Mouse (Mus musculus): ENCODE results near the gene Rpl38. TPM values are rescaled to one million over a fixed set of nuclear protein-coding genes. Genes with fewer than 3 reads are reported as not detected.

The Rpl38 gene
- polyA plus RNA-seq, 1 experiment: 1,513 TPM

DNA sequence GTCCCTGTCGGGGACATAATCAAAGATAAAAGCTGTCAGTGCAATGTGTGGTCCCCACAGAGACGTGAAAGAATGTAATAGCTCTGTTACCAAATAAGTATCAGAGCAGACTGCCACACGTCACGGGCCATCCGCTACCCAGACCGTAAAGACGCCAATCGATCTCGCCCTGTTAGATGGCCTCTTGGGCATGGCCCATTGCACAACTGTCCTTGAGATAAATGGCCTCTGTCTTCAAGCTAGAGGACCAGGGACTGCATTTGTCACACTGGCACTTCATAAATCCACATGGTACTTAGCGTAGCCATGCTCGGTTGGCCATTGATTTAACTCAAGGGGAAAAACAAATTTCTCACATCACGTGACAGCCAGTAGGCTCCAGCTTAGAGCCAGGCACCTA is 43.5 kb downstream of the Rpl38 start:
- Histone ChIP-seq H3K4me3 (ENCODE audit: insufficient read depth, low read length) (no peak overlapping the region), H3K4me1 (ENCODE audit: control insufficient read depth, insufficient read depth, low read length) (no peaks in the 10 kb centered on the region), H3K27ac (ENCODE audit: insufficient read depth, low read length) (no peak overlapping the region)
- TF ChIP-seq CTCF (IDR thresholded peaks at IDR 0.05; ENCODE audit: borderline replicate concordance, insufficient read depth, low read length) (no peak), POLR2A (IDR thresholded peaks at IDR 0.05; ENCODE audit: low read depth, low read length) (no peak)

DNA sequence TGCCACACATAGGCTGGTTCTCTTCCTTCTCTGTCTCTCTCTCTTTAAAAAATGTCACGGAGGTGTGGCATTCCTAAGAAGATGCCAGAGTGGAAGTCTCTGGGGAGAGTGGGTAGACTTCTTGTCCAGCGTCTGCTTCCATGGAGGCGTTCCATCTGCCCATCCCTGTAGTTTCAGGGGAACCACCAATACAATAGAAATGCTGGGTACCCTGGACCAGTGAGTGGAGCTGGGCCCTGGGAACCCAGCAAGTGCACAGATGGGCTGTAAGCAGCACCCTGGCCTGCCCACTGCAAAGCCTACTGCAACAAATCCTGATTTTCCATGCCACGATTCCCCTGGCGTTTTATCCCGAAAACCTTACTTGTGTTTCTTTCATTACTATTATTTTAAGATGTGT is 46.2 kb downstream of the Rpl38 start:
- Histone ChIP-seq H3K4me1 (ENCODE audit: control insufficient read depth, insufficient read depth, low read length) (no peaks in the 10 kb centered on the region), H3K27ac (ENCODE audit: insufficient read depth, low read length) (no peak overlapping the region), H3K4me3 (ENCODE audit: insufficient read depth, low read length) (no peak overlapping the region)
- TF ChIP-seq CTCF (IDR thresholded peaks at IDR 0.05; ENCODE audit: borderline replicate concordance, insufficient read depth, low read length): no peak
- TF ChIP-seq POLR2A (IDR thresholded peaks at IDR 0.05; ENCODE audit: low read depth, low read length): no peak

DNA sequence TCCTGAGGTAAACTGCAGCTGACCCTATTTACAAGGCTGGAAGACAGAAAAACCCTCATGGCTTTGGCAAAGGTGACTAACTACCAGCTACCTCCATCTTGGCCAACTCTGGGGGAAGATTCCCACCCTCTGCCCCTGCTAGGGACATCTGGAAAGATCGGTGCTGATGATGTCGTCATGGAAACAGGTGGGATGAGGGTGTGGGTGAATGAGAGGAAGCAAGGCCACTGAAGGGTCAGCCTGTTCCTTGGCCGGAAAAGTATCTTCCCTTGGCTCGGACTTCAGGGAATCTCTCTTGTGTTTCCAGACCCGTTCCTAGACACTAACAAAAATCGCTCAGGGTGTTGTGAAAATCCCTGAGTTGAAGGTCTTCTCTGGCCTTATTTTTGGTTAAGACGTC is 47.2 kb downstream of the Rpl38 start:
- no peaks in the 10 kb centered on the region for H3K4me1 ChIP-seq (ENCODE audit: control insufficient read depth, insufficient read depth, low read length)
- TF ChIP-seq CTCF (IDR thresholded peaks at IDR 0.05; ENCODE audit: borderline replicate concordance, insufficient read depth, low read length) (no peak), POLR2A (IDR thresholded peaks at IDR 0.05; ENCODE audit: low read depth, low read length) (no peak)
- H3K4me3 ChIP-seq (ENCODE audit: insufficient read depth, low read length): no peak overlapping the region
- H3K27ac ChIP-seq (ENCODE audit: insufficient read depth, low read length): no peak overlapping the region

DNA sequence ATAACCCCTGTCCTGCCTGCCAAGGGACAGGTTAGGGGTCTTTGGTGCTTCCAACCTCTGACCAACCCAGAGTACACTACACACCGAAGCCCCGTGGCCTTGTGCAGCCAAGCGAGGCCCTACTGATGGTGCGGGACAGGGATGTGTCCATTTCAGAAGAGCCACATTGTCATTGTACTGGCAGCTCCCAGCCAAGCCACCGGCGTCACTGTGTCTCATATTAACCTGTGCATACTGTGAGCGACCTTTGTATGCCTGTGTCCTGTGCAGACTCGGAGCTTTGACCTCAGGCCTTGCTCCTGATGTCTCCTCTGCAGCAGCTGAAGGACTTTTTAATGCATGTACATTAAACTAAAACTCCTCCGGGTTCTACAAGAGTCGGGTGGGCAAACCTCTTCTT is 52.2 kb downstream of the Rpl38 start:
- H3K4me3 ChIP-seq (ENCODE audit: insufficient read depth, low read length): no peak overlapping the region
- peaks cover 7% of the 10 kb centered on the region for H3K4me1 ChIP-seq (ENCODE audit: control insufficient read depth, insufficient read depth, low read length)
- no peak for TF ChIP-seq CTCF (IDR thresholded peaks at IDR 0.05; ENCODE audit: borderline replicate concordance, insufficient read depth, low read length)
- no peak for TF ChIP-seq POLR2A (IDR thresholded peaks at IDR 0.05; ENCODE audit: low read depth, low read length)

More for the DNA sequence above, 52.2 kb downstream of the Rpl38 start:
- H3K27ac ChIP-seq (ENCODE audit: insufficient read depth, low read length): no peak overlapping the region

Other genes with a start within 250 kb of the Rpl38 start
- 26.9 and 28.0 TPM in 2 replicates for gene Ttyh2, start 6.9 kb downstream of the Rpl38 start, polyA plus RNA-seq (2011; ENCODE audit: insufficient read length, low read depth, missing spikeins)
- gene Dnaic2, start 58.9 kb downstream of the Rpl38 start, polyA plus RNA-seq (2011; ENCODE audit: insufficient read length, low read depth, missing spikeins): 0.61 and 0.70 TPM in 2 replicates
- not detected in 2 replicates for gene Kif19a, start 96.9 kb downstream of the Rpl38 start, polyA plus RNA-seq (2011; ENCODE audit: insufficient read length, low read depth, missing spikeins)
- gene Btbd17, start 127.4 kb downstream of the Rpl38 start, polyA plus RNA-seq (2011; ENCODE audit: insufficient read length, low read depth, missing spikeins): not detected in 2 replicates
- gene Gpr142, start 130.4 kb downstream of the Rpl38 start, polyA plus RNA-seq (2011; ENCODE audit: insufficient read length, low read depth, missing spikeins): not detected in 2 replicates
- gene Gprc5c, start 182.6 kb downstream of the Rpl38 start, polyA plus RNA-seq (2011; ENCODE audit: insufficient read length, low read depth, missing spikeins): 6.4 and 9.2 TPM in 2 replicates
- gene Cd300a, start 221.5 kb downstream of the Rpl38 start, polyA plus RNA-seq (2011; ENCODE audit: insufficient read length, low read depth, missing spikeins): 0.84 TPM in 1 of 2 replicates, not detected in the other

All from embryonic fibroblast, embryonic 13.5 days (primary cell).